Mouse (Mus musculus) ES-Bruce4 (cell line): ENCODE data around the gene Slc25a41. TPM values are rescaled to one million over a fixed set of nuclear protein-coding genes. Genes with fewer than 3 reads are reported as not detected.
A peak's percentile ranks its signal among the peaks of the same experiment; 100 is the strongest.

ENCODE experiments used
- H3K27ac ChIP-seq: 2 replicates; pipeline ENCODE4 v1.5.1; 2012; ENCODE audit warnings: low read length, inconsistent platforms; ENCODE audit not compliant: insufficient read depth
- H3K27me3 ChIP-seq: 2 replicates; pipeline ENCODE4 v1.6.1; 2012; ENCODE audit warnings: mild to moderate bottlenecking, low read length, inconsistent platforms; ENCODE audit not compliant: control insufficient read depth, poor library complexity, insufficient read depth, severe bottlenecking
- H3K36me3 ChIP-seq: 2 replicates; pipeline ENCODE4 v1.6.1; 2012; ENCODE audit warnings: inconsistent platforms, mild to moderate bottlenecking, low read length, moderate library complexity; ENCODE audit not compliant: control insufficient read depth, poor library complexity, insufficient read depth, severe bottlenecking
- H3K4me1 ChIP-seq: one replicate; pipeline ENCODE4 v1.8.1; 2011; ENCODE audit warnings: low read length; ENCODE audit not compliant: control insufficient read depth, insufficient read depth
- H3K4me3 ChIP-seq: 2 replicates; pipeline ENCODE4 v1.5.1; 2011; ENCODE audit warnings: low read depth, mild to moderate bottlenecking, low read length
- H3K9ac ChIP-seq: 2 replicates; pipeline ENCODE4 v1.6.1; 2012; ENCODE audit warnings: low read depth, mild to moderate bottlenecking, inconsistent platforms; ENCODE audit not compliant: poor library complexity, severe bottlenecking
- H3K9me3 ChIP-seq: replicated peaks from 2 replicates; pipeline ENCODE4 v1.6.1; 2012; ENCODE audit warnings: mild to moderate bottlenecking, low read length, inconsistent platforms; ENCODE audit not compliant: control insufficient read depth, poor library complexity, insufficient read depth, severe bottlenecking
- CTCF ChIP-seq: IDR thresholded peaks from one replicate; pipeline ENCODE4 v1.8.1; 2011; ENCODE audit warnings: low read depth, low read length
- EP300 ChIP-seq: IDR thresholded peaks from 2 replicates; pipeline ENCODE4 v1.6.1; 2011; ENCODE audit warnings: low read depth, low read length; ENCODE audit not compliant: insufficient read depth
- POLR2A ChIP-seq: IDR thresholded peaks from one replicate; pipeline ENCODE4 v1.8.1; 2011; ENCODE audit warnings: low read length; ENCODE audit not compliant: insufficient read depth
- polyA plus RNA-seq: library from polyadenylated mRNA; stranded (reverse); fragments of >200 nt; gene quantifications from 2 replicates; pipeline ENCODE4 v1.2.4, GENCODE M21; 2011; ENCODE audit warnings: low read depth; ENCODE audit not compliant: missing spikeins, insufficient read depth, insufficient read length

The Slc25a41 gene
- polyA plus RNA-seq, 1 experiment: not detected

- Histone ChIP-seq H3K4me3 (peak overlapping the region; percentile 81), H3K9ac (peak overlapping the region; percentile 60), H3K36me3 (peaks cover 34% of the 10 kb centered on the region), H3K27me3 (no peaks in the 10 kb centered on the region), H3K4me1 (peaks cover 3% of the 10 kb centered on the region), H3K9me3 (no peaks in the 10 kb centered on the region), H3K27ac (no peak overlapping the region)
- TF ChIP-seq EP300 (no peak), POLR2A (no peak), CTCF (no peak)
These were observed 50.5 kb downstream of the Slc25a41 start for GRCm38 (mm10) chr17:56990966-56991365.

- H3K4me1 ChIP-seq: peaks cover 3% of the 10 kb centered on the region
- H3K4me3 ChIP-seq: peak within 1 kb of the TSS; percentile 81
- peak within 1 kb of the TSS; percentile 60 for H3K9ac ChIP-seq
- H3K27ac ChIP-seq: peak within 1 kb of the TSS; percentile 80
- no peaks in the 10 kb centered on the region for H3K27me3 ChIP-seq
- no peak for TF ChIP-seq CTCF
- TF ChIP-seq POLR2A: peak; percentile 84
- H3K9me3 ChIP-seq: no peaks in the 10 kb centered on the region
- H3K36me3 ChIP-seq: peaks cover 26% of the 10 kb centered on the region
These were observed 51.2 kb downstream of the Slc25a41 start, which contains the start of gene Clpp for GRCm38 (mm10) chr17:56990115-56990746. Clpp (plus strand) TSS chr17:56990305.

GRCm38 (mm10) chr17:56989467-56990114, 51.9 kb downstream of the Slc25a41 start:
- H3K36me3 ChIP-seq: peaks cover 20% of the 10 kb centered on the region
- TF ChIP-seq POLR2A: no peak
- H3K9ac ChIP-seq: peak overlapping the region; percentile 60
- H3K9me3 ChIP-seq: no peaks in the 10 kb centered on the region
- peak overlapping the region; percentile 80 for H3K27ac ChIP-seq
- peaks cover 3% of the 10 kb centered on the region for H3K4me1 ChIP-seq
- H3K27me3 ChIP-seq: no peaks in the 10 kb centered on the region
- peak overlapping the region; percentile 81 for H3K4me3 ChIP-seq

- Histone ChIP-seq H3K9me3 (no peaks in the 10 kb centered on the region), H3K36me3 (peaks cover 17% of the 10 kb centered on the region), H3K27ac (no peak overlapping the region), H3K9ac (peak overlapping the region; percentile 60; the same call in 1 of the 2 replicates), H3K4me1 (peaks cover 3% of the 10 kb centered on the region), H3K27me3 (no peaks in the 10 kb centered on the region), H3K4me3 (no peak overlapping the region)
- no peak for TF ChIP-seq EP300
- no peak for TF ChIP-seq CTCF
- TF ChIP-seq POLR2A: no peak
These were observed 52.5 kb downstream of the Slc25a41 start for GRCm38 (mm10) chr17:56988921-56989430.

- H3K9me3 ChIP-seq: no peaks in the 10 kb centered on the region
- TF ChIP-seq EP300: no peak
- TF ChIP-seq CTCF: peak; percentile 39
- TF ChIP-seq POLR2A: no peak
These were observed 53.0 kb downstream of the Slc25a41 start for GRCm38 (mm10) chr17:56988441-56988840.

More at GRCm38 (mm10) chr17:56988441-56988840, 53.0 kb downstream of the Slc25a41 start:
- no peaks in the 10 kb centered on the region for H3K27me3 ChIP-seq
- peaks cover 12% of the 10 kb centered on the region for H3K36me3 ChIP-seq
- H3K9ac ChIP-seq: no peak overlapping the region
- H3K4me3 ChIP-seq: no peak overlapping the region
- H3K27ac ChIP-seq: no peak overlapping the region
- peaks cover 3% of the 10 kb centered on the region for H3K4me1 ChIP-seq
